Mouse (Mus musculus): ENCODE data around the gene Tcf7l2.

Tcf7l2 gene

GRCm38 (mm10) chr19:55756707-55757106, 15.1 kb downstream of the Tcf7l2 start:
- DNase-seq (ENCODE audit: low spot score) = no peak

GRCm38 (mm10) chr19:55757403-55757802, 15.8 kb downstream of the Tcf7l2 start:
- no peak for DNase-seq (ENCODE audit: low spot score)

GRCm38 (mm10) chr19:55758158-55758557, 16.5 kb downstream of the Tcf7l2 start:
- DNase-seq (ENCODE audit: low spot score) = no peak

GRCm38 (mm10) chr19:55759006-55759405, 17.4 kb downstream of the Tcf7l2 start:
- DNase-seq (ENCODE audit: low spot score) = no peak

- DNase-seq (ENCODE audit: low spot score) = no peak
These were observed 19.5 kb downstream of the Tcf7l2 start for GRCm38 (mm10) chr19:55761086-55761485.

GRCm38 (mm10) chr19:55762187-55762586, 20.6 kb downstream of the Tcf7l2 start:
- DNase-seq (ENCODE audit: low spot score) = no peak

- DNase-seq (ENCODE audit: low spot score) = no peak
These were observed 24.2 kb downstream of the Tcf7l2 start for GRCm38 (mm10) chr19:55765814-55766213.

- DNase-seq (ENCODE audit: low spot score) = no peak
These were observed 25.5 kb downstream of the Tcf7l2 start for GRCm38 (mm10) chr19:55767104-55767503.

GRCm38 (mm10) chr19:55767579-55767978, 26.0 kb downstream of the Tcf7l2 start:
- no peak for DNase-seq (ENCODE audit: low spot score)

GRCm38 (mm10) chr19:55768246-55768645, 26.6 kb downstream of the Tcf7l2 start:
- no peak for DNase-seq (ENCODE audit: low spot score)

GRCm38 (mm10) chr19:55768889-55769288, 27.3 kb downstream of the Tcf7l2 start:
- no peak for DNase-seq (ENCODE audit: low spot score)

- DNase-seq (ENCODE audit: low spot score) = no peak
These were observed 32.7 kb downstream of the Tcf7l2 start for GRCm38 (mm10) chr19:55774334-55774733.

- DNase-seq (ENCODE audit: low spot score) = no peak
These were observed 33.2 kb downstream of the Tcf7l2 start for GRCm38 (mm10) chr19:55774824-55775223.

- no peak for DNase-seq (ENCODE audit: low spot score)
These were observed 38.3 kb downstream of the Tcf7l2 start for GRCm38 (mm10) chr19:55779871-55780270.

- DNase-seq (ENCODE audit: low spot score) = no peak
These were observed 39.5 kb downstream of the Tcf7l2 start for GRCm38 (mm10) chr19:55781087-55781486.

GRCm38 (mm10) chr19:55781681-55782080, 40.1 kb downstream of the Tcf7l2 start:
- DNase-seq (ENCODE audit: low spot score) = no peak

GRCm38 (mm10) chr19:55784796-55785418, 43.3 kb downstream of the Tcf7l2 start:
- no peak for DNase-seq (ENCODE audit: low spot score)

GRCm38 (mm10) chr19:55787420-55787819, 45.8 kb downstream of the Tcf7l2 start:
- DNase-seq (ENCODE audit: low spot score) = no peak

GRCm38 (mm10) chr19:55788285-55788904, 46.8 kb downstream of the Tcf7l2 start:
- DNase-seq (ENCODE audit: low spot score) = no peak

GRCm38 (mm10) chr19:55788905-55789295, 47.3 kb downstream of the Tcf7l2 start:
- DNase-seq (ENCODE audit: low spot score) = no peak

- DNase-seq (ENCODE audit: low spot score) = no peak
These were observed 48.2 kb downstream of the Tcf7l2 start for GRCm38 (mm10) chr19:55789838-55790237.

GRCm38 (mm10) chr19:55791293-55791692, 49.7 kb downstream of the Tcf7l2 start:
- DNase-seq (ENCODE audit: low spot score) = no peak

GRCm38 (mm10) chr19:55791886-55792285, 50.3 kb downstream of the Tcf7l2 start:
- no peak for DNase-seq (ENCODE audit: low spot score)

GRCm38 (mm10) chr19:55792571-55792970, 51.0 kb downstream of the Tcf7l2 start:
- DNase-seq (ENCODE audit: low spot score) = no peak
